In the genomic region with DNA sequence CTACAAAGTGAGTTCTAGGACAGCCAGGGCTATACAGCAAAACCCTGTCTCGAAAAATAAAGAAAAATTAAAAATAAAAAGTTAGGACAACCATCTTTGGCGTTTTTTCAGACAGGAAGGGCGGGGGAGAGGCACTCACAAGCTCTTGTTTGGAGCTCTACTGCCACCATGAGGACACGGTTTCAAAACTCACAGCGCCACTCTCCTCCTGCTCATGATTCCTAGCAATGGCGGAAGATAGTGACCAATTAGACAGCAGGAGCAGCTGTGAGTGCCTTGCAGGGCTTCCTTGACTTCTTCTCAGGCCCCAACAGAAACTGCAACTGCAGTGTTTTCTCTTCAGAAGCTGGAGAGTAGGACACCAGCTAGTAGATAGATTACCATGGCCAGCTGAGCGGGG, we compare ENCODE assay signal across 8 mouse cellular contexts.
DNase-seq lines count a peak whose midpoint lies in the region; ATAC-seq and TF ChIP-seq lines count a peak whose summit lies in the region.

No protein-coding gene starts in this region.

- TF ChIP-seq EP300 in lung, postnatal 0 days (IDR thresholded peaks at IDR 0.05), result no peak

- peak; percentile 67 for TF ChIP-seq CTCF in lung, postnatal 0 days (IDR thresholded peaks at IDR 0.05)

- no peaks in the 10 kb centered on the region for H3K4me1 ChIP-seq in embryonic facial prominence, embryonic 10.5 days
- H3K4me1 ChIP-seq in hindbrain, embryonic 11.5 days (replicated peaks; ENCODE audit: control insufficient read depth, insufficient read depth, low read length), result no peaks in the 10 kb centered on the region
- no peaks in the 10 kb centered on the region for H3K4me1 ChIP-seq in lung, postnatal 0 days (ENCODE audit: insufficient read depth, low read depth, low read length)

- H3K27me3 ChIP-seq in embryonic facial prominence, embryonic 10.5 days (replicated peaks; ENCODE audit: low read depth, poor library complexity, severe bottlenecking), result no peaks in the 10 kb centered on the region
- H3K27me3 ChIP-seq in hindbrain, embryonic 11.5 days (ENCODE audit: control insufficient read depth, insufficient read depth, low read length), result no peaks in the 10 kb centered on the region
- H3K27me3 ChIP-seq in lung, postnatal 0 days (replicated peaks; ENCODE audit: insufficient read depth, low read length), result no peaks in the 10 kb centered on the region

- no peak overlapping the region for H3K4me2 ChIP-seq in hindbrain, embryonic 11.5 days (replicated peaks; ENCODE audit: low read depth, low read length)
- 0 out of 2 replicates have a peak overlapping the region, but pooled peaks have one; percentile 22 for H3K4me2 ChIP-seq in lung, postnatal 0 days (replicated peaks; ENCODE audit: low read depth, low read length)

- H3K9me3 ChIP-seq in embryonic facial prominence, embryonic 10.5 days, result no peaks in the 10 kb centered on the region
- H3K9me3 ChIP-seq in hindbrain, embryonic 11.5 days (ENCODE audit: control insufficient read depth, low read length), result no peaks in the 10 kb centered on the region
- H3K9me3 ChIP-seq in lung, postnatal 0 days (ENCODE audit: low read length), result no peaks in the 10 kb centered on the region

- WGBS in embryonic facial prominence, embryonic 10.5 days, result 65% methylated on average over 7 of the region's 7 CpGs
- 68% methylated on average over 7 of the region's 7 CpGs for WGBS in hindbrain, embryonic 11.5 days
- 87% methylated on average over 7 of the region's 7 CpGs for WGBS in lung, postnatal 0 days

- no peak overlapping the region for H3K9ac ChIP-seq in hindbrain, embryonic 11.5 days (ENCODE audit: low read depth, low read length)
- H3K9ac ChIP-seq in lung, postnatal 0 days (replicated peaks; ENCODE audit: low read depth), result no peak overlapping the region

- no peak for ATAC-seq in hindbrain, embryonic 11.5 days (ENCODE audit: low FRiP score)
- ATAC-seq in lung, postnatal 0 days, result peak; percentile 57

- no peak overlapping the region; the same call in 1 of the 2 replicates for H3K27ac ChIP-seq in embryonic facial prominence, embryonic 10.5 days (replicated peaks)
- no peak overlapping the region for H3K27ac ChIP-seq in hindbrain, embryonic 11.5 days (ENCODE audit: low read depth, low read length)
- H3K27ac ChIP-seq in lung, postnatal 0 days (ENCODE audit: low read length), result no peak overlapping the region

- H3K36me3 ChIP-seq in embryonic facial prominence, embryonic 10.5 days (replicated peaks), result peaks cover 48% of the 10 kb centered on the region
- H3K36me3 ChIP-seq in hindbrain, embryonic 11.5 days (ENCODE audit: control insufficient read depth, insufficient read depth, low read length), result no peaks in the 10 kb centered on the region
- H3K36me3 ChIP-seq in lung, postnatal 0 days (ENCODE audit: insufficient read depth, low read length), result 0 out of 2 replicates have a peak, but pooled peaks cover 4% of the 10 kb centered on the region

- H3K4me3 ChIP-seq in embryonic facial prominence, embryonic 10.5 days, result peak overlapping the region; percentile 28; the same call in 1 of the 2 replicates
- H3K4me3 ChIP-seq in hindbrain, embryonic 11.5 days (ENCODE audit: low read depth, low read length), result no peak overlapping the region
- no peak overlapping the region for H3K4me3 ChIP-seq in lung, postnatal 0 days (ENCODE audit: low read depth, low read length)

- peak; percentile 76 for DNase-seq in kidney, adult 18-20 months
- DNase-seq in kidney, postnatal 14 days, result no peak
- peak; percentile 74 for DNase-seq in ES-CJ7 (ENCODE audit: low read depth, low spot score)
- peak; percentile 33 for DNase-seq in embryonic facial prominence, embryonic 10.5 days (ENCODE audit: low spot score)
- DNase-seq in hindbrain, embryonic 11.5 days (ENCODE audit: low spot score), result peak; percentile 41
- DNase-seq in lung, postnatal 0 days (ENCODE audit: low spot score), result peak; percentile 36
- peak; percentile 36 for DNase-seq in yolk sac, embryonic 10.5 days (ENCODE audit: low spot score)
- no peak for DNase-seq in T-cell, adult 2 months (ENCODE audit: low spot score)

Comparison
In these comparisons a context has a peak if more than half of its experiments do, and no peak if none do; other contexts are left out.
1. DNase-seq: peak in kidney, adult 18-20 months (single experiment), ES-CJ7 (single experiment), embryonic facial prominence, embryonic 10.5 days (single experiment), hindbrain, embryonic 11.5 days (single experiment), lung, postnatal 0 days (single experiment) and yolk sac, embryonic 10.5 days (single experiment); none in kidney, postnatal 14 days (single experiment) and T-cell, adult 2 months (single experiment).